Mouse (Mus musculus): Measurements from ENCODE around the gene Rnf207. TPM values are rescaled to one million over a fixed set of nuclear protein-coding genes. Genes with fewer than 3 reads are reported as not detected.
A peak's percentile ranks its signal among the peaks of the same experiment; 100 is the strongest.

The Rnf207 gene
- polyA plus RNA-seq, 1 experiment from 2014 or later: 1.00 TPM

DNA sequence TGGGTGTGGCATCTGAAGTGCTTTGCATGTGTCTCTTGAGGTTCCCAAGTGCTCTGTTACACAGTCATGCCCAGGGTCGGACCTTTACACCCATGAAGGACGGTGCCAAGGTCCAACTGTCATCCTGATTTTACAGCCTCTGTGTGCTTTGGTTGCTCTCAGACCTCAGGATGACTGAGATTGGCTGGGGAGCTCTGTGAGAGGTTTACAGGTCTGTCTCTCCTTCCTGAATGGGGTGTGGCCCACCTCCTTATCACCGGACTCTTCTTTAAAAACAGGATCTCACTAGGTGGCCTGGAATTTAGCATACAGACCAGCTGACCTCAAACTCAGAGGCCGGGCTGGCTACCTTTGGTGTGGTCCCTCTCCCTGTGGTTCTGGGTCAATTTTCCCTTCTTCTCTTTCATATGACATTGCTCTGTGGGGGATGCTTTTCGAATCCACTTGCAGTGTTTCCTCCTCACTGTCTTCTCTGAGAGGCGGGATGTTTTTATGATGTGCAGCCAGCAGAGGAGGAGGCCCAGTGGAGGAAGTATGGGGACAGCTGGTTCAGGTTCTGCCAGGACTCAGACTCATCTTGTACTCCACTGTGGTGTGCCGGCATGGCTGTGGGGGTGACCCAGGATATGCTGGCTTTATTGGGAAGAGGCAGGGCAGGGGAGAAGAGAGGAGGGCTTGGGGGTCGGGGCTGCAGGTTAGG lies 32.1 kb upstream of the Rnf207 start:
- no peak overlapping the region for H3K9ac ChIP-seq (replicated peaks; ENCODE audit: low read depth, low read length)
- no peaks in the 10 kb centered on the region for H3K36me3 ChIP-seq (ENCODE audit: control insufficient read depth, insufficient read depth, low read length)
- no peak overlapping the region for H3K4me2 ChIP-seq (replicated peaks; ENCODE audit: low read depth, low read length)
- H3K27me3 ChIP-seq (ENCODE audit: control insufficient read depth, insufficient read depth, low read length): 0 out of 2 replicates have a peak, but pooled peaks cover 2% of the 10 kb centered on the region
- no peak overlapping the region for H3K4me3 ChIP-seq (ENCODE audit: low read depth, low read length)
- H3K27ac ChIP-seq (ENCODE audit: low read length): no peak overlapping the region
- no peaks in the 10 kb centered on the region for H3K9me3 ChIP-seq (ENCODE audit: control insufficient read depth, low read depth, low read length)
- H3K4me1 ChIP-seq (ENCODE audit: control insufficient read depth, insufficient read depth, low read length): no peaks in the 10 kb centered on the region
- no peak for ATAC-seq (ENCODE audit: insufficient number of reproducible peaks, insufficient read depth, low FRiP score, low read depth)
- 27% methylated on average over 8 of the region's 8 CpGs for WGBS

DNA sequence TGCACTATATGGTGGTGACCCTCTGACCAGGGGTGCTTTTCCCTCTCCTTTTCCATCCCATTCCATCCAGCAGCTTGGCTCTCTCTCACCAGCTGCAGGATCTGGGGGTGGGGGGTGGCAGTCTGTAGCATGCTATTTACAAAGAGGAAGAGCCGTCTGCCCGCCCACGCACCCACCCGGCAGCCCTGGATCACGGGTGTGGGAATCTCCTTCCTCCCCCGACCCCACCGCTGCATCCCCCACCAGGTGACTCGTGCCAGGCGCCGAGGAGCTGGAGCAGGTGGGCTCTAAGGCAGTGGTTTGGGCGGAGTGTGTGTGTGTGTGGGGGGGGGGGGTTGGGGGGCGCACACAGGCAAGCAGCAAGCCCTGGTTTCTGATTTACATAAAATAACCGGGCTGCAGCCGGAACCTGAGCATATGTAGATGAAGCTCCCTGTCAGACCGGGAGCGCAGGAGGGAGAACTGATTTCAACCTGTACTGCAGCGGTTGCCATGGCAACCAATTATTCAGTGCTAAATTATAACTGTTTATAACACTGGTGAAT lies 31.1 kb upstream of the Rnf207 start:
- Histone ChIP-seq H3K4me1 (ENCODE audit: control insufficient read depth, insufficient read depth, low read length) (peaks cover 4% of the 10 kb centered on the region; the same call in 1 of the 2 replicates), H3K9ac (replicated peaks; ENCODE audit: low read depth, low read length) (no peak overlapping the region), H3K9me3 (ENCODE audit: control insufficient read depth, low read depth, low read length) (no peaks in the 10 kb centered on the region), H3K4me2 (replicated peaks; ENCODE audit: low read depth, low read length) (no peak overlapping the region), H3K4me3 (ENCODE audit: low read depth, low read length) (no peak overlapping the region), H3K27ac (ENCODE audit: low read length) (no peak overlapping the region), H3K27me3 (ENCODE audit: control insufficient read depth, insufficient read depth, low read length) (0 out of 2 replicates have a peak, but pooled peaks cover 2% of the 10 kb centered on the region), H3K36me3 (ENCODE audit: control insufficient read depth, insufficient read depth, low read length) (no peaks in the 10 kb centered on the region)
- no peak for ATAC-seq (ENCODE audit: insufficient number of reproducible peaks, insufficient read depth, low FRiP score, low read depth)
- WGBS: 1% methylated on average over 17 of the region's 17 CpGs

DNA sequence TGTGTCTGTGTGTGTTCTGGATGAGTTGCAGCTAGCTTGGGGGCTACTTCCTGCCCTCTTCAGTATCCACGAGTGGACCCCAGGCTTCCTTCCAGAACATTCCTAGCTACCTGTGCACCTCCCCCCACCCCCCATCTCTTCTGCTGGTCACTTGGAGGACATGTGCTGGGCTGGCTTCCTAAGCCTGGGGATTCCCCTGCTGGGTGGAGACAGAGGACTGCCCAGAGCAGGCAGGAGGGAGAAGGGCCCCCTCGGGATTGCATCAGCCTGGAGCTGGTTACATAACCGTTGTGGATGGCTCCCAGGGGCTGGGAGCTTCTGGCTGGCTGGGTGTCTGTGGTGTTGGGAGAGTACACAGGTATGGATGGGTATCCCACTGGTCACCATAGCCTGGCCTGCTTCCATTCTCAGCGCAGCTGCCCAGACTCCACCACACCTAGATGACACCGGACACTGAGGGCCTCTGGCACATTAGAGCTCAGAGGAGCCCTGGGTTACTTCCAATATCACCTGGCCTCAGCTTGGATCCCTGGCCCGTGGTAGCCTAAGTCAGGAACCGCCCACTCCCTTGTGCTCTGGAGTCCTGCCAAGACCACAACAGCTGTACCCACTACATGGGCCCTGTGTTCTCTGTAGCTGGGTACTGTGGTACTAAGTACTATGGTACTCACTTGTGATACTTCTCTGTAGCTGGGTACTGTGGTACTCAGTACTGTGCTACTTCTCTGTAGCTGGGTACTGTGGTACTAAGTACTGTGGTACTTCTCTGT lies 26.5 kb upstream of the Rnf207 start:
- ATAC-seq (ENCODE audit: insufficient number of reproducible peaks, insufficient read depth, low FRiP score, low read depth): no peak
- Histone ChIP-seq H3K4me2 (replicated peaks; ENCODE audit: low read depth, low read length) (no peak overlapping the region), H3K27ac (ENCODE audit: low read length) (no peak overlapping the region), H3K36me3 (ENCODE audit: control insufficient read depth, insufficient read depth, low read length) (no peaks in the 10 kb centered on the region), H3K27me3 (ENCODE audit: control insufficient read depth, insufficient read depth, low read length) (peaks cover 5% of the 10 kb centered on the region; the same call in 1 of the 2 replicates), H3K4me1 (ENCODE audit: control insufficient read depth, insufficient read depth, low read length) (peaks cover 4% of the 10 kb centered on the region; the same call in 1 of the 2 replicates), H3K4me3 (ENCODE audit: low read depth, low read length) (no peak overlapping the region), H3K9ac (replicated peaks; ENCODE audit: low read depth, low read length) (no peak overlapping the region), H3K9me3 (ENCODE audit: control insufficient read depth, low read depth, low read length) (no peaks in the 10 kb centered on the region)
- 44% methylated on average over 7 of the region's 7 CpGs for WGBS

DNA sequence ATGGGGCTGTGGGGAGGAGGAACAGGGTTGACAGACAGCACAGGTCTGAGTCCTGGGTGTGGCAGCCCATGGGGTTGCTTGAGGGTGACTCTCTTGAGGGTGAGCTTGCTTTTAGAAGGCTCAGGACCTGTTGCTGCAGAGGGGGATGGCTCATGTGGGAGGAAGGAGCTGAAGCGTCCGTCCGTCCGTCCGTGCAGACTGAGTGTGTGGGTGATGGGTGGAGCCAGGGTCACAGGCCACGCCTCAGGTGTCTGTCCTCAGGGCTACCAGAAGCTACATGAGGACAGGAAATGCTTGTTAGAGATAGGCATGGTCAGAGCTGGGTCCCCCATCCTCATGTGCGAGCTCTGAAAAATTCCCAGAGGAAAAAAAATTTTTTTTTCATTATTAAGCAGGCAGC lies 25.9 kb upstream of the Rnf207 start:
- Histone ChIP-seq H3K9ac (replicated peaks; ENCODE audit: low read depth, low read length) (no peak overlapping the region), H3K9me3 (ENCODE audit: control insufficient read depth, low read depth, low read length) (no peaks in the 10 kb centered on the region), H3K27ac (ENCODE audit: low read length) (no peak overlapping the region), H3K36me3 (ENCODE audit: control insufficient read depth, insufficient read depth, low read length) (no peaks in the 10 kb centered on the region), H3K4me1 (ENCODE audit: control insufficient read depth, insufficient read depth, low read length) (peaks cover 5% of the 10 kb centered on the region; the same call in 1 of the 2 replicates), H3K4me2 (replicated peaks; ENCODE audit: low read depth, low read length) (no peak overlapping the region), H3K27me3 (ENCODE audit: control insufficient read depth, insufficient read depth, low read length) (peaks cover 10% of the 10 kb centered on the region), H3K4me3 (ENCODE audit: low read depth, low read length) (no peak overlapping the region)
- ATAC-seq (ENCODE audit: insufficient number of reproducible peaks, insufficient read depth, low FRiP score, low read depth): no peak
- 56% methylated on average over 7 of the region's 7 CpGs for WGBS

DNA sequence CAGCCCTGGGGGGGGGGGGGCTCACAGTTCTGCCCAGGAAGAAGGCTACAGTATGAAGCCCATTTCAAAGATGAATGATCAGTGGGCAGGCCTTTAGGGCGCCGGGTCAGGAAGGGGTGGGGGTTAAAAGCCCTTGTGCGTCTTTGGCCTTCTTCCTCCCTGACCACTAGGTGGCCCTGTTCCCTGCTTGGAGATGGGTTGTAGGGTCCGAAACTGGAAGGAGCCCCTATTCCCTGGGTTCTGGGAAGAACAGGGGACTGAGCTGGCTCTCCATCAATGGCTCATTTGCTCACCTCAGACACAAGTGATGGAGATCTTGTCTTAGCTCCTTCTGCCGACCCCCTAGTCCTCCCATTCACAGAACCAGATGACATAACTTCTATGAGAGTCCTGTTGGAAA lies 24.5 kb upstream of the Rnf207 start:
- H3K27me3 ChIP-seq (ENCODE audit: control insufficient read depth, insufficient read depth, low read length): peaks cover 18% of the 10 kb centered on the region
- WGBS: 15% methylated on average over 5 of the region's 5 CpGs
- no peak overlapping the region for H3K27ac ChIP-seq (ENCODE audit: low read length)
- no peak overlapping the region for H3K9ac ChIP-seq (replicated peaks; ENCODE audit: low read depth, low read length)
- H3K4me3 ChIP-seq (ENCODE audit: low read depth, low read length): no peak overlapping the region
- no peaks in the 10 kb centered on the region for H3K36me3 ChIP-seq (ENCODE audit: control insufficient read depth, insufficient read depth, low read length)
- no peaks in the 10 kb centered on the region for H3K9me3 ChIP-seq (ENCODE audit: control insufficient read depth, low read depth, low read length)
- no peak for ATAC-seq (ENCODE audit: insufficient number of reproducible peaks, insufficient read depth, low FRiP score, low read depth)
- H3K4me2 ChIP-seq (replicated peaks; ENCODE audit: low read depth, low read length): no peak overlapping the region
- peaks cover 13% of the 10 kb centered on the region; the same call in 1 of the 2 replicates for H3K4me1 ChIP-seq (ENCODE audit: control insufficient read depth, insufficient read depth, low read length)

DNA sequence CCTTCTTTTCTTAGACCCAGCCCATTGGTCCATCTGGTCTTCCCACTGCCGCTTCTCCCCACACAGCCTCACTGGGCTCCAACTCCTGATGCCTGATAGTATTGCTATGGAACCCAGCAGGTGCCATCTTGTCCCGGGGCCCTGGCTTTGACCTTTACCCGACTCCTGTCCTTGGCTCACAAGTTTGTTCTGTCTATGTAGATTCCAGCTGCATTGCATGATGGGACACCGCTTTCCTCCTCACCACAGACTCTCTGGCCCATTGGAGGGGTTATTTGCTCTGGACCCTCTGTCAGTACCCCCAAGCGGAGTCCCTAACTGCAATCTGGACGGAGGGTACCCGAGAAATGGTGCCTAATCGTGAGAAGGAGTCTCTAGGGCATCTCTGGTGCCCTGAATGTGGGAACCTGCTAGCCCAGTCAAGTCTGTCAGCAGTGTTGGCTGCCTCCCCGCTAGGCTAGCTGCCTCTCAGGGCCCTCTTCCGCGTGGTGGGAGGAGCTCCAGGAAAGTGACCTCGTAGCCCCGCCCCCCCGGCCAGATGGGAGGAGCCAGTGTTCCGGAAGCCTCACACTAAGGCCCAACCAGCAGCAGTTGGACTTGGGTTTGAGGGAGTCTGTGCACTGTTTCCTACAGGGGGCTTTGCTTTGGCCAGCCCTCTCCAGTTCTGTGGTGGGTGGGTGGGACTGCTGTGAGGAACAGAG lies 21.9 kb upstream of the Rnf207 start:
- no peak for ATAC-seq (ENCODE audit: insufficient number of reproducible peaks, insufficient read depth, low FRiP score, low read depth)
- peaks cover 28% of the 10 kb centered on the region for H3K27me3 ChIP-seq (ENCODE audit: control insufficient read depth, insufficient read depth, low read length)
- no peaks in the 10 kb centered on the region for H3K9me3 ChIP-seq (ENCODE audit: control insufficient read depth, low read depth, low read length)
- no peaks in the 10 kb centered on the region for H3K36me3 ChIP-seq (ENCODE audit: control insufficient read depth, insufficient read depth, low read length)
- 37% methylated on average over 15 of the region's 15 CpGs for WGBS
- H3K4me2 ChIP-seq (replicated peaks; ENCODE audit: low read depth, low read length): no peak overlapping the region
- H3K4me1 ChIP-seq (ENCODE audit: control insufficient read depth, insufficient read depth, low read length): peaks cover 13% of the 10 kb centered on the region; the same call in 1 of the 2 replicates
- H3K9ac ChIP-seq (replicated peaks; ENCODE audit: low read depth, low read length): no peak overlapping the region
- no peak overlapping the region for H3K4me3 ChIP-seq (ENCODE audit: low read depth, low read length)
- H3K27ac ChIP-seq (ENCODE audit: low read length): no peak overlapping the region

DNA sequence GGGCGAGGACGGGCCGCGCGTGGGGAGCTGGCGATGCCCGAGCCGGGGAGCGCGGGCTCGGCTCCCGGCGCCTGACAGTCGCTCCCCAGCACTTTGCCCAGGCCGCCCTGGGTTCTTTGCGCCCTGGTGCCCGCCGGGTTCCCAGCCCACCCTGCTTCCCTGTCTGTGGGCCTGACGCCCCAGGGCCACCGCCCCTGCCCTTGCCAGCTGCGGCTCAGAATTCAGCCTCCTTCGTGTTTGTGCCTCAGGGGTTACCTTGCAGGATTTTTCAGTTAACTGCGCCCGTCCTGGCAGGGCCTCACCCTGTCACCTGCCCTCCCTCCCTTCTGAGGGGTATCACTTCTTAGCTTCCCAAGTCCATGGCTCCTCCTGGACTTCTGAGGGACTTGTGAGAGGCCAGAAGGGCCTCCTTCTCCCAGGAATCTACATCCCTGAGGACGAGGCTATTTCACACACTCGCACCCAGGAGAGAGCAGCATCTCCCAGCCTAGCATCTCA lies 20.5 kb upstream of the Rnf207 start:
- peaks cover 7% of the 10 kb centered on the region for H3K36me3 ChIP-seq (ENCODE audit: control insufficient read depth, insufficient read depth, low read length)
- H3K4me2 ChIP-seq (replicated peaks; ENCODE audit: low read depth, low read length): peak overlapping the region; percentile 100
- no peaks in the 10 kb centered on the region for H3K9me3 ChIP-seq (ENCODE audit: control insufficient read depth, low read depth, low read length)
- H3K9ac ChIP-seq (replicated peaks; ENCODE audit: low read depth, low read length): no peak overlapping the region; the same call in 1 of the 2 replicates
- H3K4me3 ChIP-seq (ENCODE audit: low read depth, low read length): peak overlapping the region; percentile 49
- no peak for ATAC-seq (ENCODE audit: insufficient number of reproducible peaks, insufficient read depth, low FRiP score, low read depth)
- 0 out of 2 replicates have a peak, but pooled peaks cover 9% of the 10 kb centered on the region for H3K4me1 ChIP-seq (ENCODE audit: control insufficient read depth, insufficient read depth, low read length)
- H3K27me3 ChIP-seq (ENCODE audit: control insufficient read depth, insufficient read depth, low read length): peaks cover 28% of the 10 kb centered on the region
- WGBS: 2% methylated on average over 20 of the region's 26 CpGs
- no peak overlapping the region for H3K27ac ChIP-seq (ENCODE audit: low read length)
